Mouse (Mus musculus) ES-Bruce4 (cell line): Measurements from ENCODE around the gene Gm10775. TPM values are rescaled to one million over a fixed set of nuclear protein-coding genes. Genes with fewer than 3 reads are reported as not detected.

Source experiments
- H3K27ac ChIP-seq: 2 replicates; pipeline ENCODE4 v1.5.1; 2012; ENCODE audit warnings: low read length, inconsistent platforms; ENCODE audit not compliant: insufficient read depth
- H3K27me3 ChIP-seq: 2 replicates; pipeline ENCODE4 v1.6.1; 2012; ENCODE audit warnings: mild to moderate bottlenecking, low read length, inconsistent platforms; ENCODE audit not compliant: control insufficient read depth, poor library complexity, insufficient read depth, severe bottlenecking
- H3K36me3 ChIP-seq: 2 replicates; pipeline ENCODE4 v1.6.1; 2012; ENCODE audit warnings: inconsistent platforms, mild to moderate bottlenecking, low read length, moderate library complexity; ENCODE audit not compliant: control insufficient read depth, poor library complexity, insufficient read depth, severe bottlenecking
- H3K4me1 ChIP-seq: one replicate; pipeline ENCODE4 v1.8.1; 2011; ENCODE audit warnings: low read length; ENCODE audit not compliant: control insufficient read depth, insufficient read depth
- H3K4me3 ChIP-seq: 2 replicates; pipeline ENCODE4 v1.5.1; 2011; ENCODE audit warnings: low read depth, mild to moderate bottlenecking, low read length
- H3K9ac ChIP-seq: 2 replicates; pipeline ENCODE4 v1.6.1; 2012; ENCODE audit warnings: low read depth, mild to moderate bottlenecking, inconsistent platforms; ENCODE audit not compliant: poor library complexity, severe bottlenecking
- H3K9me3 ChIP-seq: replicated peaks from 2 replicates; pipeline ENCODE4 v1.6.1; 2012; ENCODE audit warnings: mild to moderate bottlenecking, low read length, inconsistent platforms; ENCODE audit not compliant: control insufficient read depth, poor library complexity, insufficient read depth, severe bottlenecking
- CTCF ChIP-seq: IDR thresholded peaks from one replicate; pipeline ENCODE4 v1.8.1; 2011; ENCODE audit warnings: low read depth, low read length
- EP300 ChIP-seq: IDR thresholded peaks from 2 replicates; pipeline ENCODE4 v1.6.1; 2011; ENCODE audit warnings: low read depth, low read length; ENCODE audit not compliant: insufficient read depth
- POLR2A ChIP-seq: IDR thresholded peaks from one replicate; pipeline ENCODE4 v1.8.1; 2011; ENCODE audit warnings: low read length; ENCODE audit not compliant: insufficient read depth
- polyA plus RNA-seq: library from polyadenylated mRNA; stranded (reverse); fragments of >200 nt; gene quantifications from 2 replicates; pipeline ENCODE4 v1.2.4, GENCODE M21; 2011; ENCODE audit warnings: low read depth; ENCODE audit not compliant: missing spikeins, insufficient read depth, insufficient read length

The Gm10775 gene
- 0.51 TPM in 1 of 2 replicates, not detected in the other for polyA plus RNA-seq

- TF ChIP-seq POLR2A (no peak), CTCF (no peak), EP300 (no peak)
- Histone ChIP-seq H3K9me3 (peaks cover 15% of the 10 kb centered on the region), H3K9ac (peak within 1 kb of the TSS; percentile 15), H3K36me3 (no peaks in the 10 kb centered on the region), H3K27me3 (no peaks in the 10 kb centered on the region), H3K4me1 (peaks cover 1% of the 10 kb centered on the region), H3K4me3 (peak within 1 kb of the TSS; percentile 57), H3K27ac (no peak within 1 kb of the TSS)
Observed at GRCm38 (mm10) chr13:65259239-65259638, at the start of gene Gm10775. TSS of gene Gm10775 (plus strand) at chr13:65259539.

- Histone ChIP-seq H3K4me3 (no peak overlapping the region), H3K27ac (no peak overlapping the region), H3K4me1 (no peaks in the 10 kb centered on the region), H3K9me3 (no peaks in the 10 kb centered on the region), H3K36me3 (no peaks in the 10 kb centered on the region), H3K9ac (no peak overlapping the region), H3K27me3 (no peaks in the 10 kb centered on the region)
- TF ChIP-seq POLR2A (no peak), EP300 (no peak), CTCF (no peak)
Observed at GRCm38 (mm10) chr13:65225945-65226344, 33.4 kb upstream of the Gm10775 start.

GRCm38 (mm10) chr13:65226657-65227056, 32.7 kb upstream of the Gm10775 start:
- Histone ChIP-seq H3K4me1 (no peaks in the 10 kb centered on the region), H3K4me3 (no peak overlapping the region), H3K9ac (no peak overlapping the region), H3K27ac (no peak overlapping the region), H3K36me3 (no peaks in the 10 kb centered on the region), H3K9me3 (no peaks in the 10 kb centered on the region), H3K27me3 (no peaks in the 10 kb centered on the region)
- TF ChIP-seq POLR2A: no peak
- no peak for TF ChIP-seq EP300
- no peak for TF ChIP-seq CTCF

GRCm38 (mm10) chr13:65237211-65237610, 22.1 kb upstream of the Gm10775 start:
- Histone ChIP-seq H3K27ac (no peak overlapping the region), H3K9me3 (no peaks in the 10 kb centered on the region), H3K36me3 (no peaks in the 10 kb centered on the region), H3K9ac (peak overlapping the region; percentile 13; the same call in 1 of the 2 replicates), H3K27me3 (no peaks in the 10 kb centered on the region), H3K4me3 (peak overlapping the region; percentile 47), H3K4me1 (no peaks in the 10 kb centered on the region)
- TF ChIP-seq CTCF (no peak), EP300 (no peak), POLR2A (no peak)

GRCm38 (mm10) chr13:65240509-65241098, 18.7 kb upstream of the Gm10775 start:
- Histone ChIP-seq H3K4me3 (peak overlapping the region; percentile 80), H3K9me3 (no peaks in the 10 kb centered on the region), H3K27ac (peak overlapping the region; percentile 22), H3K9ac (peak overlapping the region; percentile 76), H3K36me3 (no peaks in the 10 kb centered on the region), H3K4me1 (no peaks in the 10 kb centered on the region), H3K27me3 (no peaks in the 10 kb centered on the region)
- TF ChIP-seq POLR2A (no peak), EP300 (no peak), CTCF (no peak)

GRCm38 (mm10) chr13:65241099-65241626, 18.2 kb upstream of the Gm10775 start:
- peak overlapping the region; percentile 80 for H3K4me3 ChIP-seq
- TF ChIP-seq POLR2A: peak; percentile 20
- TF ChIP-seq CTCF: no peak
- TF ChIP-seq EP300: no peak
- no peaks in the 10 kb centered on the region for H3K4me1 ChIP-seq
- H3K9me3 ChIP-seq: no peaks in the 10 kb centered on the region
- no peaks in the 10 kb centered on the region for H3K27me3 ChIP-seq
- no peaks in the 10 kb centered on the region for H3K36me3 ChIP-seq
- peak overlapping the region; percentile 24; the same call in 1 of the 2 replicates for H3K27ac ChIP-seq
- peak overlapping the region; percentile 76 for H3K9ac ChIP-seq
